Mouse (Mus musculus) adrenal gland, postnatal 25 days (tissue): ENCODE measurements around the gene Chid1. TPM values are rescaled to one million over a fixed set of nuclear protein-coding genes. Genes with fewer than 3 reads are reported as not detected.

Experiments
- DNase-seq: peaks from one replicate; pipeline ENCODE4 v3.0.0; 2021; ENCODE audit warnings: mixed read lengths
- total RNA-seq: library from RNA; stranded (reverse); gene quantifications from 2 replicates; pipeline ENCODE4 v1.2.3, GENCODE M21; 2021

Gene Chid1
- total RNA-seq, 1 experiment from 2014 or later: 57.8 TPM

DNA sequence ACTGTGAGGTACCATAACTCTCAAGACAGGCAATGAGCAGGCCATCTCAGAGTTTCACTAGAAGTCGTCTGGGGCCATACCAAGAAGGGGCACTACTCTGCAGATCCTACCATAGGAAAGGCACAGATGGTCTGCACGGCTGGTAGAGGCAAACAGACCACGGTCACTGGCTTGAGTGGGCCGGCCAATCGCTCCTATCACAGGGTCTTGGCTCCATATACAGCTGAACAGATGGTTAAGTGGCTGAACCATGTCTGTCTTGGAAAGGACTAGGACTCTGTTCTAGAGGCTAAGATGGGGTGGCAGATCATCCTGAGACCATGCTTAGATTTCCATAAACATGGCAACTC lies 37.1 kb downstream of the Chid1 start:
- no peak for DNase-seq

- peak; percentile 54 for DNase-seq
Measured at GRCm38 (mm10) chr7:141501820-141502555, 37.7 kb downstream of the Chid1 start.

GRCm38 (mm10) chr7:141497600-141497999 lies 42.1 kb downstream of the Chid1 start:
- no peak for DNase-seq

GRCm38 (mm10) chr7:141495940-141496339 lies 43.7 kb downstream of the Chid1 start:
- DNase-seq: no peak

DNA sequence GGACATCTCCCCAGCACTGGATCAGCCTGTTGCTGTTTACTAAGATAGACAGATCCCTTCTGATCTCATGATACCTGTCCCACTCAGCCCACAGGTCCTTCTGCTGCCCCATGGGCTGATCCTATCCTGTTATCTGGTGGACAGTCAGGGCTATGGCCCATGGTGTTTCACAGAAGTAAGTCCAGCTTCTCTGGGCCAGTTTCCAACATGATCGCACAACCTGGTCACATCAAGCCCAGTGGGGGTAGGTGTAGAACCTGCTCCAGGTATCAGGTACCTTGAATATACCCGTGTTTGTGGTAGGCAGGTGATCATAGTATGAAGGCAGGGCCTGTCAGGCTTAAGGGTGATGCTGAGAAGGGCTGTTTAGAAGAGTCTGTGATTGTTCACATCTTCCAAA lies 44.3 kb downstream of the Chid1 start:
- DNase-seq: no peak

DNA sequence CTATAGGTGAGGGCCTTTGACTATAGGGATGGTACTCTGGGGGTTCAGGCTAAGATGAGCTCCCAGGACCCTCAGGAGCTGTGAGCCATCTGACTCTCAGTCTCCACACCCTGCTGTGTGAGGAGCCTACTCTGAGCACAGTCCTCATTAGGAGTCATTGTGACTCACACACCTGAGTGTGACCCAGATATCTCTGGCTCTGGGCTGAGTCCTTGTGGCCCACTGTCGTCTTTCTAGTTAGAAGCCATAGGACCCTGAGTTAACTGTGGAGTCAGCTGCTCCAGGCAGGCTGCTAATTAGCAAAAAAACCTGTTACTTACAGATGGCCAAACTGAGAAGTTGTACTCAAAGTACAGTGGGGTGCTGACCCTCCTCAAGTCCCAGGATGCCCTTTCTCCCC lies 45.9 kb downstream of the Chid1 start:
- DNase-seq: no peak

DNA sequence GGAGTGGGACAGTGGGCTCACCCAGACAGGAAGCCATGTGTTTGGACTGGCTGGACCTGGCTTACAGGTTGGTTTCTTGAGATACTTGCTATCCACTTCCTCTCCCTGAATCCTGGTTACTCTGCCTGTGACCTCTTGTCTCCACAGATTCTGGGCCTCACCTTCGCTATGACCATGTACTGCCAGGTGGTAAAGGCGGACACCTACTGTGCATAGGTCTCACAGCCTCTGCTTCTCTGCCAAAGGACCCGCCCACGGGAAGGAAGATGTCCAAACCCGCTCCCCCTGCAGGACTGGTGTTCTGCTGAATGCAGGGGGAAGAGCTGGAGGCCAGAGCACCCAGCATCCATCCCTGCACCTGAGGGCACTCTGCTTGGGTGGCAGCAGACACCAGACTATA lies 46.9 kb downstream of the Chid1 start:
- DNase-seq: no peak

- DNase-seq: no peak
Measured at GRCm38 (mm10) chr7:141491151-141491550, 48.5 kb downstream of the Chid1 start.

DNA sequence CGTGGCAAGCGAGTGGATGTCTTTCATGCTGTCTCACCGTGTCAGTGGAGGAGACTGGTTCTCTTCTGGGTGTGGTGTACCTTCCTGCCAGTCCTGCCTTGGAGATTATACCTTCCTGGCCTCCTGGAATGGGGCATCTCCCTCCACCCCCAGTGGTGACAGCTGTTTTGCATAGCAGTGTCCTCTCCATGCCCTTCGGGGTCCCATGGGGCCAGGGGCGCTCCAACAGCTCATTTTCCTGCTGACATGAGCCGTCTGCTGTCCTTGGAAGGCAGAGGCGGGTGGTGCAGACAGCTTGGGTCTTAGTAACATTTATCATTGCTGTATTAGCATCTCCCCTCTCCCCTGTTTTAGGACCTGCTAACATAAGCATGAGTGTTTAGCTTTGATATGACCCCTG lies 52.5 kb downstream of the Chid1 start:
- DNase-seq: no peak

DNA sequence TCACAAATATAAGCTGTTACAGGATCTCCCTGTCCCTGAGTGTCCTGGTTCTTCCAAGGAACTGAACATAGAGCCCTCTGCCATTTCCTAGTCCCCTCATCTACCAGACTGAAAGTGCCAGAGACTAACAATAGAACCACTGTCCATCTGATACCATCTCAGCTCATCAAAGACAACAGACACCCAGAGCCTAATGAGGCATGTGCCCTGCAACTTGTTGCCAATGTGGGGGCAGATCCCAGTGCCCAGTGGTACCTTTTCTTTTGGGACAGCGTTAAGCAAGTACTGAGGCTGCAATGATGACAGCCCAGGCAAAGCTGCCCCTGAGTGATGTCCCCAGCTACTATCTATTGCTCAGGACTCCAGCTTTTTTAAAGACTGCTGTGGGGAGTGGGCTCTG lies 53.4 kb downstream of the Chid1 start:
- no peak for DNase-seq

- DNase-seq: no peak
Measured at GRCm38 (mm10) chr7:141485606-141486005, 54.1 kb downstream of the Chid1 start.

DNA sequence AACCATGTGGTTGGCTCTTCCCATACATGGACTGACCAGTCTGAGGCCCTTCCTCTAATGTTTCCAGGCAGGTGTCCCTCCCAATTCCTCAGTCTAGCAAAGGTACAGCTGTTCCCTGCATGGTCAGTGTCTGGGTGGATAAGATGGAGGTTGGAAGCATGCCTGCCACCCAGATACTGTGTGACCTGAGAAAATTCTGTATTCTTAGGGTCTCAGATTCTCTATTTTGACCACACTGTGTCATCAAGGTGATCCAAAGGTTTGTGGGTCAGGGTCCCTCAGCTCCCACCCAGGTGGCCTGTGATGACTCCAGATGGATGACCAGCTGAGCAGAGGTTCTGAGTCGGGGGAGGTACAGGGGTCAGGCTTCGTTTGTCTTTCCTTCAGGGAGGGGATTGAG lies 54.5 kb downstream of the Chid1 start:
- DNase-seq: no peak

DNA sequence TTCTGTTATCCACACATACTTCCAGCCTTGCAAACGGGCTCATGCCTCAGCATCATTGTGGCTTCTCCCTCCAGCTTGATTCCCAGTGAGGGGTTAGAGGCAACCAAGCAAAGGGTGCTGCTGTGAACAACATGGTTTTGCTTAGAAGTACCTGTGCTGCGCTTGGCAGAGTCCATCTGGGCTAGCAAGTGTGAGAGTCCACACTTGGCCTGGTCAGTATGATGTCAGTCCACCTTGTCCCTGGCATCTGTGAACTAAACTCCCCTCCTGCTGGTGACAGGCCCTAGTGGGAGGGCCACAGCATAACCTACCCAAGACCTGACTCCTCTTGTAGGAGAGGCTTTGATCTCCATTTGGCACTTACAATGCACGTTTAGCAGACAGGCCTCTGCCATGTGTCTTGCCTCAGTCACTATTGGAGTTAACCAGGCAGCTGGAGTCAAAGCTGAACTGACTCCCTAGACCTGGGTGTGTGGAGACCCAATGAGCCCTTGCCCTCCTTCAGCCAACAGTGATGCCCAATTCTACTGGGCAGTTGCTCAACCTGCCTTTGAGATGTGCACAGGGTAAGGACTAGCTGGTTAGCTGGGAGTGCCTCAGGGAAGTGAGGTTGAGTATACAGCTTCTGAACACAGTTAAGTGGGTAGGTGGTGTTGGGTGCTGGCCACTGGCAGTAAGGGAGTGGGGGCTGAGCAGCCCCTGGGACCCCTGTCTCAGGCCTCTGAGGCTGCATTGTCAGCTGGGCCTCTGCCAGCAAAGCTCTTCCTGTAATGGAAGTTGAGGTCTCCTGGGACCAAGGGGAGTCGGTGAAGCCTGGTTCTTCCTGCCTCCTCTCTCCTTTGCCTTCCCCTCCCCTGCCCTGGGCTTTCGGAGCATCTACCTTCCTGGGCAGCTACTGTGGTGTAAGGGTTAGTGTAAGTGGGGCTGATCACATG lies 55.2 kb downstream of the Chid1 start:
- no peak for DNase-seq

- DNase-seq: no peak
Measured at GRCm38 (mm10) chr7:141483114-141483653, 56.5 kb downstream of the Chid1 start.

- no peak for DNase-seq
Measured at GRCm38 (mm10) chr7:141482531-141483024, 57.1 kb downstream of the Chid1 start.

DNA sequence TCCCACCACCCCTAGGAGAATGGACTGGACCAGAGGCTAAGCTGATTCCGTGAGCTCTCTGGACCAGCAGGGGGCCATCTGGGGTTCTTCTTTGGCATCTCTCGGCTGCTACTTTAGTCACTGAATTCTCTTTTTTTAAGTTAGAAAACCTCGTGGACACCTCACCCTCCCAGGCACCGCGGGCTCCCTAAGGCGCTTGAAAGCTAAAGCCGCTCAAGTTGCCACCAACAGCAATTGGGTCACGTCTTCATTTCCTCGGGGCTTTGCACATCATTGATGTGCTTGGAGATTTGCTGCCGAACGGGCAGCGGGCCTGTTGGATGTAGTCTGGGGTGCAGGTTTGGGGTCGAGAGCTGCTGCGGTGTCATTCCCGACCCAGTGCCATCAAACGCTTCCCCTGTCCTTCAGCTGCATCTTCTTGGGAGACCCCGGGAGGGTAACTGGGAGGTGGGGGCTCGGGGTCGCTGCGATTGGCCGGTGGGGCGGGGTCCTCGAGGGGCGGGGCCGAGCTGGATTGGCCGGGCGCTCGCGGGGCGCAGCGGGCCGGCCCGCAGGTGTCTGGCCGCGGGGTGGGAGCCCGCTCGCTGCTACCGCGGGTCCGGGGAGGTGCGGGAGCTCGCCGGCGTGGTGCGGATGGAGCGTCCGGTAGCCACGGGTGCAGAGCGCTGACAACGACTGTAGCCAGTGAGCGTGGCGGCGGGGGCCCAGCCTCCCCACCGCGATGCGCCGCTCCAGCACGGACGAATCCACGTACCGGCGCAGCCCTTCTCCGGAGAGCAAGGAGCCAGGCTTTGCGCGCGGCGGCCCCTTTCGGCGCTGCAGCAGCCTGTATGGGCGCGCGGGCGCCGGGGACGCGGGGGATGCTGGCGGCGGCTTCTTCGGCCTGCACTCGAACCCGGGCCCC lies 57.9 kb downstream of the Chid1 start:
- DNase-seq: peak; percentile 51

- peak; percentile 52 for DNase-seq
Measured at GRCm38 (mm10) chr7:141480842-141481497, 58.7 kb downstream of the Chid1 start.

GRCm38 (mm10) chr7:141478270-141478748 lies 61.3 kb downstream of the Chid1 start:
- DNase-seq: no peak

- no peak for DNase-seq
Measured at GRCm38 (mm10) chr7:141477578-141478269, 61.9 kb downstream of the Chid1 start.

DNA sequence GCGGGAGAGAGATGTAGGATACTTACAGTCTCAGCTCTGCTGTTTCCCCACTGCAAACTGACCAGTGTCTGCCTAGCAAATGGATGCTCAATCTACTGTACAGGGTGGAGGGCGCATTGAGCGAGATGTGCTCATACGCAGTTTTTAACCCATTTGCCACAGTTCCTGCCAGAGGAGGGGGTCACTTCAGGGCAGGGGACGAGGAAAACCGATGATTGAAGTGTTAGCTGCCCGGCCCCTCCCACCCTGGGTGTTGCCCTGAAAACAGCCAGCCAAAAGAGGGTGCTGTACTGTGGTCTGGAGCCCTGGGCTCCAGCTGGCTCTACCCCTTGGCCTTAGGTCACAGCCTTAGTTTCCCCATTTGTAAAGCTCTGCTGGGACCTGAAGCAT lies 62.7 kb downstream of the Chid1 start:
- DNase-seq: no peak
